Mouse (Mus musculus) heart, embryonic 11.5 days (tissue): ENCODE data around the gene Plekha1. TPM values are rescaled to one million over a fixed set of nuclear protein-coding genes. Genes with fewer than 3 reads are reported as not detected.

Experiments
- ATAC-seq: fragments of 200-750 bp; cut with Nextera tagmentation; replicated peaks from 2 replicates; pipeline ENCODE4 v1.8.0; 2017; ENCODE audit warnings: moderate library complexity; ENCODE audit not compliant: insufficient number of reproducible peaks, low FRiP score, low TSS enrichment
- H3K27ac ChIP-seq: fragments of 300-500 bp; sonication (generic); 2 replicates; pipeline ENCODE4 v1.5.1; 2014; ENCODE audit warnings: mild to moderate bottlenecking, low read depth, low read length
- H3K27me3 ChIP-seq: fragments of 300-500 bp; sonication (generic); 2 replicates; pipeline ENCODE4 v1.6.1; 2014; ENCODE audit warnings: mild to moderate bottlenecking, low read length, mixed read lengths; ENCODE audit not compliant: control insufficient read depth, insufficient read depth
- H3K36me3 ChIP-seq: fragments of 300-500 bp; sonication (generic); 2 replicates; pipeline ENCODE4 v1.6.1; 2014; ENCODE audit warnings: mild to moderate bottlenecking, low read length, moderate library complexity, mixed read lengths; ENCODE audit not compliant: control insufficient read depth, insufficient read depth
- H3K4me1 ChIP-seq: fragments of 300-500 bp; sonication (generic); 2 replicates; pipeline ENCODE4 v1.6.1; 2014; ENCODE audit warnings: low read length; ENCODE audit not compliant: control insufficient read depth, insufficient read depth
- H3K4me2 ChIP-seq: fragments of 300-500 bp; sonication (generic); 2 replicates; pipeline ENCODE4 v1.6.1; 2014; ENCODE audit warnings: mild to moderate bottlenecking, moderate library complexity
- H3K4me3 ChIP-seq: fragments of 300-500 bp; sonication (generic); 2 replicates; pipeline ENCODE4 v1.5.1; 2014; ENCODE audit warnings: low read depth, low read length
- H3K9ac ChIP-seq: fragments of 300-500 bp; sonication (generic); 2 replicates; pipeline ENCODE4 v1.6.1; 2014; ENCODE audit warnings: mild to moderate bottlenecking, low read depth, low read length, moderate library complexity
- H3K9me3 ChIP-seq: fragments of 300-500 bp; sonication (generic); replicated peaks from 2 replicates; pipeline ENCODE4 v1.6.1; 2016; ENCODE audit warnings: low read length; ENCODE audit not compliant: control insufficient read depth
- WGBS: fragments of 180-500 bp; shearing (Covaris S2); extraction: QIAGEN DNeasy Blood & Tissue Kit; methylation state at CpG from one replicate; pipeline ENCODE4 v1.1.7; 2014; ENCODE audit not compliant: insufficient replicate concordance; 5-methylcytosine and 5-hydroxymethylcytosine counted together
- polyA plus RNA-seq: library from polyadenylated mRNA; unstranded; fragments of >200 nt; fragmentation: Nextera tagmentation; extraction: Ambion mirVana; gene quantifications from 2 replicates; pipeline ENCODE4 v1.2.1, GENCODE M21; 2014

Plekha1 gene
- polyA plus RNA-seq, 1 experiment from 2014 or later = 41.4 TPM

- H3K4me3 ChIP-seq = no peak overlapping the region
- no peaks in the 10 kb centered on the region for H3K27me3 ChIP-seq
- H3K4me2 ChIP-seq = no peak overlapping the region
- WGBS = 68% methylated on average over 2 of the region's 2 CpGs
- H3K9me3 ChIP-seq = no peaks in the 10 kb centered on the region
- H3K9ac ChIP-seq = no peak overlapping the region
- no peak for ATAC-seq
- no peak overlapping the region for H3K27ac ChIP-seq
- no peaks in the 10 kb centered on the region for H3K4me1 ChIP-seq
- 0 out of 2 replicates have a peak, but pooled peaks cover 2% of the 10 kb centered on the region for H3K36me3 ChIP-seq
Measured at GRCm38 (mm10) chr7:130918260-130918659, 52.7 kb downstream of the Plekha1 start.

DNA sequence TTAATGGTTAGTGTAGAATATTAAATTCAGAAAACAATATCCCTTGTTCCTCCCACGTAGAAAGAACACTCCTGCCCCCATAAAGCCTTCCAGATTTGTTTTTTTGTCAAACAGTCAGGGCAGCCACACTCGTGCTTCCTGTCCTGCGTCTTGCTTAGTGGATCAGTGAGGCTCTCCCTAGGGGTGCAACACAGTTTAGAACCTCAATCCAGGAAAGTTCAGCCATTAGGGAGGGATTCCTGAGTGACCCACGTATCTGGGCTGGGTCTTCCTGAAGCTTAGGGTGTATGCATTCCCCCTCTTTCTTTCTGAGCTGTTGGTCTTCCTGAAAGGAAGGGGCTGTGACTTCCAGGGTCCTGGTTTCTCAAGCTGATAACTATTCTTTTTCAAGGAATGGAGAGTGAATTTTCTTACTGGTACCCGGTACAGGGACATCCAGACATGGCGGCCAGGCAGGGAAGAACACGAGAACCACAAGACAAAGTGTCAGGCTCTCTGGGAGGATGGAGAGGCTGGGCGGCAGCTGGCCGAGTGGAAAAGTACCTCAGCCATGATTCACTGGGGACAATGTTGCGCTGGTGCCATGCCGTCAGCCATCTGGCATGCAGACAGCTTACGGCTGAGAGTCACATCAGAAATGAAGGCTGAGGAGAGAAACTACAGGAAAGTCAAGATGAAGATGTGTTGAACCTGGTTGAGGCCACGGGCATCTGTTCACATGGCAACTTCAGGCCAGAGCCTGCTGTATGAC is 57.6 kb downstream of the Plekha1 start:
- Histone ChIP-seq H3K9me3 (no peaks in the 10 kb centered on the region), H3K4me3 (no peak overlapping the region), H3K4me2 (no peak overlapping the region), H3K36me3 (no peaks in the 10 kb centered on the region), H3K9ac (no peak overlapping the region), H3K4me1 (no peaks in the 10 kb centered on the region), H3K27ac (no peak overlapping the region), H3K27me3 (no peaks in the 10 kb centered on the region)
- ATAC-seq = no peak
- 67% methylated on average over 13 of the region's 13 CpGs for WGBS

- Histone ChIP-seq H3K9me3 (peaks cover 4% of the 10 kb centered on the region), H3K27ac (no peak overlapping the region), H3K4me3 (no peak overlapping the region), H3K36me3 (no peaks in the 10 kb centered on the region), H3K4me1 (peaks cover 4% of the 10 kb centered on the region; the same call in 1 of the 2 replicates), H3K4me2 (no peak overlapping the region), H3K9ac (no peak overlapping the region), H3K27me3 (peaks cover 21% of the 10 kb centered on the region)
- ATAC-seq = no peak
- 55% methylated on average over 3 of the region's 3 CpGs for WGBS
Measured at GRCm38 (mm10) chr7:130930401-130930800, 64.8 kb downstream of the Plekha1 start.

DNA sequence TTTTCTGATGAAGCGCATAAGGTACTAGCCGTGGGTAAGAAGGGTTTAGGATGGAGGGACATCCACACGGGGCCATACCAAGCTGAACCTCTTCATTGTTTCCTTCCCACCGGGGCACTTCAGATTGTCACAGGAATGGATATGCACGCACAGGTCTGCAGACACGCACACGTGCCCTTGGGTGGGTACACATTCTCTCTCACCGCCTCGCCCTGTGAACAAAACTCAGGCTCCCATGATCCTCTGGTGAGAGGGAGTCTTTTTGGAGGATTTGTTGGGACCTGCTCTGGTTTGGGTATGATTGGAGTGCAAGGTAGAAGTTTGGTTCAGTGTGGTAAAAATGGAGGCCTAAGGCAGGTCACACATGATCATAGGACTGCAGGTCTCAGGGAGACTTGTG is 67.4 kb downstream of the Plekha1 start:
- 76% methylated on average over 9 of the region's 9 CpGs for WGBS

DNA sequence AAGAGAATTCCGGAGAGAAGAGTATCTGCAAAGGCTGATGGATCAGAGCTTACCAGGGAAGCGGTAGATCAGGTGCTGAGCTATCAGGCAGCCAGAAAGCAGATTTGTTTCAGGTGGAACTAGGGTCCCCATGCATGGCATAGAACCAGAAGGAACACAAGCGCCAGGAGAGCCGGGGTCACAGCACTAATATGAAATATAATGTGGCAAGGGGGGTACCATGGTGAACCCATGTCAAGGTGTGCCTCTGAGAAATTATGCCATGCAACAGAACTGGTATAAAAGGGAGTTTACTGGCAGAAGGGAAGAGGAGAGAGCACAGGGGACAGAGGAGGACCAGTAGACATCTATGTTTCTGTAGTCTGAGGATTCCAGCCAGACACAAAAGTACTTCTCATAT is 69.1 kb downstream of the Plekha1 start:
- no peak for ATAC-seq

More for the DNA sequence above, 67.4 kb downstream of the Plekha1 start:
- Histone ChIP-seq H3K9me3 (peaks cover 4% of the 10 kb centered on the region), H3K4me2 (no peak overlapping the region), H3K9ac (no peak overlapping the region), H3K27me3 (peaks cover 46% of the 10 kb centered on the region), H3K4me1 (peaks cover 15% of the 10 kb centered on the region), H3K36me3 (no peaks in the 10 kb centered on the region), H3K4me3 (no peak overlapping the region), H3K27ac (no peak overlapping the region)
- no peak for ATAC-seq

DNA sequence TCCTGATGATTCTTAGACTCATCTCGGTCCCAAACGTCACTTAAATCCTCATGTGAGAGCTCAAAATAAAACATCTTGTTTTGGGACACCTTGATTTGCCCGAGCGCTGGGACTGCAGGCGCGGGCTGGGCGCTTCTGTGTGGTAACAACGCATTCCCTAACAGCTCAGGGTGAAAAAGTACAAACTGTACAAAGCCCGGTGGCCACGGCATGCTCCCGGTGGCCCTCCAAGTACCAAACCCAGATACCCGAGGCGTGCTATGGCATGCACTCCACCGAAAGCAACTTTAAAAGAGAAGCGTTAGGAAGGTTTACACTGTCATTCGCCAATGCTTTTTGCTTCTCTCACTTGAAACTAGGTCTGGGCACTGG is 69.9 kb downstream of the Plekha1 start:
- H3K9me3 ChIP-seq = peaks cover 4% of the 10 kb centered on the region
- peaks cover 51% of the 10 kb centered on the region for H3K27me3 ChIP-seq
- H3K27ac ChIP-seq = no peak overlapping the region
- H3K36me3 ChIP-seq = no peaks in the 10 kb centered on the region
- peak overlapping the region; percentile 92 for H3K4me2 ChIP-seq
- peak overlapping the region; percentile 55 for H3K4me3 ChIP-seq
- ATAC-seq = no peak
- WGBS = 7% methylated on average over 16 of the region's 16 CpGs
- peak overlapping the region; percentile 56 for H3K9ac ChIP-seq
- H3K4me1 ChIP-seq = peaks cover 18% of the 10 kb centered on the region

More for the DNA sequence above, 69.1 kb downstream of the Plekha1 start:
- peaks cover 51% of the 10 kb centered on the region for H3K27me3 ChIP-seq
- H3K9ac ChIP-seq = no peak overlapping the region
- H3K4me3 ChIP-seq = no peak overlapping the region
- WGBS = 70% methylated on average over 4 of the region's 4 CpGs
- H3K27ac ChIP-seq = no peak overlapping the region
- no peaks in the 10 kb centered on the region for H3K36me3 ChIP-seq
- H3K4me2 ChIP-seq = no peak overlapping the region
- peaks cover 4% of the 10 kb centered on the region for H3K9me3 ChIP-seq
- peaks cover 15% of the 10 kb centered on the region for H3K4me1 ChIP-seq

DNA sequence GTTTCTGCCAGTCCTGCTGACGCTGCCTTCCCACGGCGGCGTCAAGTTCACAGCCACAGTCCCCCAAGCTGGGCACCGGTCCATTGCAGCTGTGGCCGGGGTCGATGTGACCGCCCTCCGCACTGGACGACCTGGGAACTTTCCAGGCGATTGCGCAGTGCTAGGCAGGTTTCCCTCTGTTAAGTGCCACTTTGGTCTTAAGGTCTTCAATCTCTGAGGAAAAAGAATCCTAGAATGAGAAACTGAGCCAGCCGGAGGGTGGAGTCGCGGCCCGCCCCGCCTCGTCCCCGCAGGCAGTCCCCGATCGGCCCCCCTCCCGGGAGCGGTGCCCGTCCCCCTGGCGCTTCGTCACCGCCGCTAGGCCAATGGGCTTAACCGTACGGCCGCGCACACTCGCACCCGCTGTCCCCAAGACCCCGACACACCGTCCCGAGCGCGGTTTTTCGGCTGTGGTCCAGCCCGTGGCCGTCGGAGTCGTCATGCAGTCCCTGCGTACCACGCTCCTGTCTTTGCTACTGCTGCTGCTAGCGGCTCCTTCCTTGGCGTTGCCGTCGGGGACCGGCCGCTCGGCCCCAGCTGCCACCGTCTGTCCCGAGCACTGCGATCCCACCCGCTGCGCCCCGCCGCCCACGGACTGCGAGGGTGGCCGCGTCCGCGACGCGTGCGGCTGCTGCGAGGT is 70.4 kb downstream of the Plekha1 start, which contains the start of gene Htra1:
Htra1 (plus strand) TSS at position 319 of the 679 bp plus-strand sequence.
- peak within 1 kb of the TSS; percentile 55 for H3K4me3 ChIP-seq
- peak within 1 kb of the TSS; percentile 92 for H3K4me2 ChIP-seq
- peaks cover 4% of the 10 kb centered on the region for H3K9me3 ChIP-seq
- peaks cover 51% of the 10 kb centered on the region for H3K27me3 ChIP-seq
- H3K36me3 ChIP-seq = no peaks in the 10 kb centered on the region
- ATAC-seq = peak; percentile 82
- H3K9ac ChIP-seq = peak within 1 kb of the TSS; percentile 66
- no peak within 1 kb of the TSS for H3K27ac ChIP-seq
- peaks cover 18% of the 10 kb centered on the region for H3K4me1 ChIP-seq
- under 1% methylated on average over 64 of the region's 70 CpGs for WGBS

DNA sequence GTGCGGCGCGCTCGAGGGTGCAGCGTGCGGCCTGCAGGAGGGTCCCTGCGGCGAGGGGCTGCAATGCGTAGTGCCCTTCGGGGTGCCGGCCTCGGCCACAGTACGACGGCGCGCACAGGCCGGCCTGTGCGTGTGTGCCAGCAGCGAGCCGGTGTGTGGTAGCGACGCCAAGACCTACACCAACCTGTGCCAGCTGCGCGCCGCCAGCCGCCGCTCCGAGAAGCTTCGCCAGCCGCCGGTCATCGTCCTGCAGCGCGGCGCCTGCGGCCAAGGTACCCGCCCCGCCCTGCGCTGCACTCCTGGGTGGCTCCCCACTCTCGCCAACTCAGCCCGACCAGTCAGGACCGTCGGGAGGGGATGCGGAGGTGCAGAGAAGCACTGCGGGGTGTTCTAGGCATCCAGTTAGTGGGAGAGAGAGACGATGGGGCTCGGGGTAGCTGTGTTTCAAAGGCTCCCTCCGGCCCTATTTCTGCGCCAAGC is 71.0 kb downstream of the Plekha1 start:
- Histone ChIP-seq H3K9me3 (peaks cover 4% of the 10 kb centered on the region), H3K4me2 (peak overlapping the region; percentile 92), H3K36me3 (no peaks in the 10 kb centered on the region), H3K27me3 (peaks cover 51% of the 10 kb centered on the region), H3K4me1 (peaks cover 18% of the 10 kb centered on the region), H3K4me3 (peak overlapping the region; percentile 55), H3K9ac (peak overlapping the region; percentile 66), H3K27ac (no peak overlapping the region)
- WGBS = under 1% methylated on average over 49 of the region's 49 CpGs
- ATAC-seq = peak; percentile 28; the same call in 1 of the 2 replicates
